Mouse (Mus musculus) frontal cortex, postnatal 36 days (tissue): Measurements from ENCODE around the gene Greb1.

Experiments used
- DNase-seq, 2 experiments: peaks; one replicate each; pipeline ENCODE4 v3.0.0; 2022; ENCODE audit warnings: low spot score in 2 of 2

Greb1 gene

GRCm38 (mm10) chr12:16763649-16764422, 36.9 kb downstream of the Greb1 start:
- DNase-seq, result no peak

GRCm38 (mm10) chr12:16761461-16761860, 39.2 kb downstream of the Greb1 start:
- no peak for DNase-seq

- no peak for DNase-seq
These were observed 40.4 kb downstream of the Greb1 start for GRCm38 (mm10) chr12:16760246-16760645.

- DNase-seq, result peak; percentile 24 to 32
These were observed 46.4 kb downstream of the Greb1 start for GRCm38 (mm10) chr12:16754311-16754710.

GRCm38 (mm10) chr12:16753555-16753954, 47.1 kb downstream of the Greb1 start:
- DNase-seq, result no peak

GRCm38 (mm10) chr12:16753110-16753509, 47.6 kb downstream of the Greb1 start:
- DNase-seq, result no peak

- no peak for DNase-seq
These were observed 48.3 kb downstream of the Greb1 start for GRCm38 (mm10) chr12:16752236-16752840.

- DNase-seq, result no peak
These were observed 49.1 kb downstream of the Greb1 start for GRCm38 (mm10) chr12:16751609-16752008.

- no peak for DNase-seq
These were observed 60.6 kb downstream of the Greb1 start for GRCm38 (mm10) chr12:16740059-16740458.

GRCm38 (mm10) chr12:16737266-16737665, 63.4 kb downstream of the Greb1 start:
- DNase-seq, result no peak

GRCm38 (mm10) chr12:16734698-16735097, 66.0 kb downstream of the Greb1 start:
- no peak for DNase-seq

- DNase-seq, result no peak
These were observed 66.7 kb downstream of the Greb1 start for GRCm38 (mm10) chr12:16734009-16734408.

- peak; percentile 5 to 43 for DNase-seq
These were observed 69.5 kb downstream of the Greb1 start for GRCm38 (mm10) chr12:16731121-16731741.

- no peak for DNase-seq
These were observed 70.5 kb downstream of the Greb1 start for GRCm38 (mm10) chr12:16730196-16730595.

GRCm38 (mm10) chr12:16728221-16728620, 72.5 kb downstream of the Greb1 start:
- no peak for DNase-seq

- DNase-seq, result no peak
These were observed 74.5 kb downstream of the Greb1 start for GRCm38 (mm10) chr12:16726229-16726628.

GRCm38 (mm10) chr12:16723601-16724000, 77.1 kb downstream of the Greb1 start:
- no peak for DNase-seq

GRCm38 (mm10) chr12:16718660-16719315, 81.9 kb downstream of the Greb1 start:
- peak; percentile 42 to 56 for DNase-seq

- DNase-seq, result peak; percentile 17 to 24
These were observed 83.0 kb downstream of the Greb1 start for GRCm38 (mm10) chr12:16717653-16718052.

- no peak for DNase-seq
These were observed 86.1 kb downstream of the Greb1 start for GRCm38 (mm10) chr12:16714616-16715015.

GRCm38 (mm10) chr12:16698691-16699090, 102.0 kb downstream of the Greb1 start:
- no peak for DNase-seq

- DNase-seq, result no peak
These were observed 104.5 kb downstream of the Greb1 start for GRCm38 (mm10) chr12:16696146-16696545.
